Mouse (Mus musculus) heart, postnatal 25 days (tissue): ENCODE measurements around the gene Gm10153. TPM values are rescaled to one million over a fixed set of nuclear protein-coding genes. Genes with fewer than 3 reads are reported as not detected.
"Not testable (repeated sequence)": the region's sequence is repeated elsewhere in the genome, so short reads cannot be mapped to it uniquely, and the experiment has no call there.

Experiments
- DNase-seq: peaks from one replicate; pipeline ENCODE4 v3.0.0; 2022; ENCODE audit warnings: low spot score
- intact Hi-C: fragments of 180-260 bp; cut with DNase I; formaldehyde crosslinking; loops from one replicate; pipeline ENCODE4 v1.15.1; 2025
- total RNA-seq, 2 experiments: library from RNA; stranded (reverse); gene quantifications; 2 replicates each; pipeline ENCODE4 v1.2.3; 2021

Gene Gm10153
- not detected for total RNA-seq

DNA sequence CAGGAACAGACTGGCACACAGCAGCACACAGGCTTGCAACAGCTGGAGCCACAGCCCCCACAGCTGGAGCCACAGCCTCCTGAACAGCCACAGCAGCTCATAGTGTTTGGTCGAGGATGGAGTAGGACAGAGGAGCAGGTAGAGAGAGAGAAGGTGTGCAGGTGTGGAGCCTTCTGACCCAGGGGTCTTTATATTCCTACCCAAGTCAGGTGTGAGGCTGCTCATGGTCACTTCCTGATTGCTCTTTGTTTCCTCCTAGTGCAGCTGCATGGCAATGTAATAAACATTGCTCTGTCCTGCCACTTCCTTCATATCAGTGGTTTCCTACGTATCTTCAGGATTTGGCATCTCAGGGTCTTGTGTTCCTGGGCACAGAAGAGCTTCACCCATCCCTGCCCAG lies at the start of gene Gm10153:
Gm10153 (minus strand) TSS at position 101 of the 400 bp plus-strand sequence.
- no peak for DNase-seq
- intact Hi-C loops: no loop called here

DNA sequence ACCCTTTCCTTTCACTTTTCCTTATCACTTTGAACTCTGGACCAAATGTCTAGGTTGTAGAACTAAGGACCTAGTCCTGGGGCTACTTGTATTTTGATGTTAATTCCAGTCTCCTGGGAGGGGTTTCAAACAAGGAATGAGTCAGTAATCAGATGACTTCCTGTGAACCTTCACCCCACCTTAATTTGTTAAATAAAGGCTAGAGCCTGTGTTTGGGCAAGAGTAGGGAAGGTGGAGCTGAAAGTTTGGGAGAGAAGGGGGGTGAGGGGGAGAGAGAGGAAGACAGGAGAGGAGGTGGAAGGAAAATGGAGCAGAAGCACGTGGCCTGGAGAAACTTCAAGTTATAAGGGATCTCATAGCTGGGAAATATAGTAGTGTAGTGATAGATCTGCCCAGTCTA lies 41.4 kb upstream of the Gm10153 start:
- DNase-seq: no peak
- intact Hi-C loops: no loop called here

DNA sequence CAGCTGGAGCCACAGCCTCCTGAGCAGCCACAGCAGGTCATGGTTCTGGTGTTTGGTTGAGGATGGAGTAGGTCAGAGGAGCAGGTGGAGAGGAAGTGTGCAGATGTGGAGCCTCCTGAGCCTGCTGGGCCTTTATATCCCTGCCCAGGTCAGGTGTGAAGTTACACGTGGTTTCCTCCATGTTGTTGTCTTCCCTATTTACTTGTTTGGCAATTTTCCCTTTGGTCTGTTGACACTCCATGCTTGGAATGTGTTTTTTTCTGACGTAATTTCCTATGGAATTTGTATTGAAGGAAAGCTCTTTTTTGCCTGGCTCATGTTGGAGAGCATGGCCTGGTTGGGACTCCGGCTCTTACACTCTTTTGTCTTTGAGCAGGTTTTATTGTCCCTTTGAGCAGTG lies 39.7 kb upstream of the Gm10153 start, which contains the start of gene Krtap5-5:
Krtap5-5 (minus strand) TSS at position 101 of the 400 bp plus-strand sequence.
- DNase-seq, intact Hi-C loops: not testable (repeated sequence)

DNA sequence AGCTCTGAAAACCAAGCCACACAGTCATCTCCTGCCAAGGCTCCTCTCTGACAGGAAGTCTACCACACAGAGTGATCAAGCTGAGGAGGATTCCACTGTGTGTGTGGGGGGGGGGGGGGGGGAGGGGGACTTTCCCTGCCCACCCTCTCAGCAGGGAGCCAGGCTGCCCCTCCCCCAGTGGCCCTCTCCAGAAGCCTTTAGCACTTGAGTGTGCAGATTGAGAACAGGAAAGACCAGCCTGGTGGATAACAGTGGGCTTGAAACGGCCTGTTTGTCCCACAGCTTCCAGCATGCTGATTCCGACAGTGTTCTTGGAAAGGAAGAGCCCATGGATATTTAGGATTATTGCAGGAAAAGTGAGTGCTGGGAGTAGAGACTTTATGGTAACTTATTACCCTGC lies 34.3 kb upstream of the Gm10153 start:
- intact Hi-C loops: no loop called here
- DNase-seq: no peak

DNA sequence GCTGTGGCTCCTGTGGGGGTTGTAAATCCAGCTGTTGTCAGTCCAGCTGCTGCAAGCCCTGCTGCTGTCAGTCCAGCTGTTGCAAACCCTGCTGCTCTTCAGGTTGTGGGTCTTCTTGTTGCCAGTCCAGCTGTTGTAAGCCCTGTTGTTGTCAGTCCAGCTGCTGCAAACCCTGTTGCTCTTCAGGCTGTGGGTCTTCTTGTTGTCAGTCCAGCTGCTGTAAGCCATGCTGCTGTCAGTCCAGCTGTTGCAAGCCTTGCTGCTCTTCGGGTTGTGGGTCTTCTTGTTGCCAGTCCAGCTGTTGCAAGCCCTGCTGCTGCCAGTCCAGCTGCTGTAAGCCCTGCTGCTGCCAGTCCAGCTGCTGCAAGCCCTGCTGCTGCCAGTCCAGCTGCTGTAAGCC lies 21.9 kb upstream of the Gm10153 start:
- DNase-seq, intact Hi-C loops: not testable (repeated sequence)

DNA sequence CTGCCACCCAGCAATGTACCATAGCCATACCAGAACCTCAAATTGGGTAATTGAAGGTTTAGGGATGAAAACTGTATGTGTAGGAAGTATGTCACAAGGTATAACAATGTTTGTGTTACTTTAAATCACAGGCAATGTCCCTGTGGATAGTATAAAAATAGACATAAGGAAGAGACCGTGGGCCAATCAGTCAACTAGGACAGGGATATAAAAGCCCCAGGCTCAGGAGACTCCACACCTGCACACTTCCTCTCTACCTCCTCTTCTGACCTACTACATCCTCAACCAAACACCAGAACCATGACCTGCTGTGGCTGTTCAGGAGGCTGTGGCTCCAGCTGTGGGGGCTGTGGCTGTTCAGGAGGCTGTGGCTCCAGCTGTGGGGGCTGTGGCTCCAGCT lies 21.4 kb upstream of the Gm10153 start, which contains the start of gene Gm7579:
Gm7579 (plus strand) TSS at position 301 of the 400 bp plus-strand sequence.
- DNase-seq: no peak
- intact Hi-C loops: no loop called here

DNA sequence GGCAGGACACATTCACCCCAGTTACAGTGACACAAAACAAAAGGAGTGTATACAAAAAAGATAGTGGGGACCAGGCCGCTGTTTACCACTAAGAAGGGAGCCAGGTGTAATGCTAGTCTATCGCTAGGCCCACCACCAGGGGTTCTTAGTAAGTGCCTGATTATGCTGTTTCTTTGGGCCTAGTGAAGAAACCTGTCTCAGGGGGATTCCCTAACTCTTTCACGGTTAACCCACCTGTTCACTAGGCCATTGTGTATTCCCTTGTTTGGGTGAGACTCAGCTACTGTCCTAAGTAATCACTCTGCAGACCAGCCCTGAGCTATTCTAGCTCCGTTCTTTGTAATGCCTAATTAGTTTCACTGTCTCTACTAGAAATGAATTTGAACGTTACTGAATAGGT lies 16.7 kb upstream of the Gm10153 start:
- intact Hi-C loops, DNase-seq: not testable (repeated sequence)

DNA sequence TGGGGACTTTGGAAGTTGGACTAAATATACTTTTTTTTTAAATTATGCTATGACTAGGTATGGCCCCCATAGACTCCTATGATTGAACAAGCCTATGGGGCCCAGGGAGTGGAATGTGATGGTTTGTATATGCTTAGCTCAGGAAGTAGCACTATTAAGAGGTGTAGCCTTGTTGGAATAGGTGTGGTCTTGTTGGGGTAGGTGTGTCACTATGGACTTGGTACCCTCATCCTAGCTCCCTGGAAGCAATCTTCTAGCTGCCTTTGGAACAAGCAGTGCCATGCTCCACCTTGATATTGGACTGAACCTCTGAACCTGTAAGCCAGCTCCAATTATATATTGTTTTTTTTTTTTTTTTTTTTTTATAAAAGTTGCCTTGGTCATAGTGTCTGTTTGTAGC lies 15.3 kb upstream of the Gm10153 start:
- intact Hi-C loops: no loop called here
- DNase-seq: no peak

DNA sequence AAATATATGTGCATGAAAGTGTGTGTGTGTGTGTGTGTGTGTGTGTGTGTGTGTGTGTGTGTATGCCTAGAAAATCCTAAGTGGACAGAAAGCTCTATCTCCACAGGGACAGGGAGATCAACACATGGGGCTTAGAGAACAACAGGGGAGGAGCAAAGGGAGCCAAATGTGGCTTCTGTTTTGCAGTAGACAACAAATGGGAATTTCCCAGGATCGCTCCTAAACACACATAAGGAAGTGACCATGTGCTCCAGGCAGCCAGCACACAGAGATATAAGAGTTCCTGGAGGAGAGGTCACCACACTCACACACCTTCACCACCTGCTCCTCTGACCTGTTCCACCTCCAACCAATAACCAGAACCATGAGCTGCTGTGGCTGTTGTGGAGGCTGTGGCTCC lies 10.9 kb upstream of the Gm10153 start, which contains the start of gene Krtap5-3:
Krtap5-3 (plus strand) TSS at position 301 of the 400 bp plus-strand sequence.
- intact Hi-C loops: no loop called here
- no peak for DNase-seq

DNA sequence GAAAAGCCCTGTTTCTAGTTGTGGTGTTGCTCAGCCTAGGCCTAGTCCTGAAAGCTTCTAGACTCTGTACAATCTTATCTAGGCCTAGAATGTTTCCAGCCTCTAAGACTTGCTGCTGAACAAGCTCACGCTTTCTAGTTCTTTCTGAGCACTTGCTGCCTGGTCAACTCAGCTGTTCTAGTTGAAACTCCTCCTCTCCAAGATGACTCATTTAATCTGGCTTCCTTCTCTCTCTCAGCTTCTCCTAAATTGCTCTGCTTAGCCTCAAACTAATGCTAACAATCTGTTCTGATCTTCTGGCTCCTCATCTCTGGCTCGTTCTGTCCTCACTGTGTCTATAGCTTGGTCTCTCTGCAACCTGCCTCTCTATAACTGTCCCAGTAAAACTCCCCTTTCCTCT lies 8.6 kb upstream of the Gm10153 start:
- no peak for DNase-seq
- intact Hi-C loops: no loop called here

DNA sequence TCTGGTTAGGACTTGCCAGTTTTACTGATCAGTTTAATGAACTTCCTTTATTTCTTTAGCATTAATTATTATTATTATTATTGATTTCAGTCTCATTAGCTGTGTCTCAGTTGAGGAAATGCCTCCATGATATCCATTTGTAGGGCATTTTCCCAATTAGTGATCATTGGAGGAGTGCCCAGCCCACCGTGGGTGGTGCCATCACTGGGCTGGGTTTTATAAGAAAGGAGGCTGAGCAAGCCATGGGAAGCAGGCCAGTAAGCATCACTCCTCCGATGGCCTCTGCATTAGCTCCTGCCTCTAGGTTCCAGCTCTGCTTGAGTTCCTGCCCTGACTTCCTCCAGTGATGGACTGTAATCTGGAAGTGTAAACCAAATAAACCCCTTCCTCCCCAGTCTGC lies 2.0 kb downstream of the Gm10153 start:
- intact Hi-C loops: no loop called here
- DNase-seq: no peak

DNA sequence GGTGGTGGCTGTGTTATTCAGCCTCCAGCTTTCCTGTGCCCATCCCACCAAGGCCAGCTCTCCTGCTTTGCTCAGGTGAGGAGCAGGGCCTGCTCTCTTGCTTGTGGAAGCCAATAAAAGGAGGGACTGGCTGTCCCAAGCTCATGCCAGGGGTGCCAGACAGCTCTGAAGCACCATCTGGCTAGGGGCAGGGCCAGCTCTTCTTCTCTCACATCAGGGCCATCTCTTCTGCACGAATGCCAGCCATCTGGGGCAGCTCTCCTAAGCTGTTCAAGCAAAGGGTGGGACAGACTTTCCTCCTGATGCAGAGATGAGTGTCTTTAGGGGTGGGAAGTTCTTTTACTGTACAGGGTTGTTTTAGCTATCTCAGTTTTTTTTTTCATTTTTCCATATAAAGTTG lies 9.2 kb downstream of the Gm10153 start:
- intact Hi-C loops: no loop called here
- no peak for DNase-seq

DNA sequence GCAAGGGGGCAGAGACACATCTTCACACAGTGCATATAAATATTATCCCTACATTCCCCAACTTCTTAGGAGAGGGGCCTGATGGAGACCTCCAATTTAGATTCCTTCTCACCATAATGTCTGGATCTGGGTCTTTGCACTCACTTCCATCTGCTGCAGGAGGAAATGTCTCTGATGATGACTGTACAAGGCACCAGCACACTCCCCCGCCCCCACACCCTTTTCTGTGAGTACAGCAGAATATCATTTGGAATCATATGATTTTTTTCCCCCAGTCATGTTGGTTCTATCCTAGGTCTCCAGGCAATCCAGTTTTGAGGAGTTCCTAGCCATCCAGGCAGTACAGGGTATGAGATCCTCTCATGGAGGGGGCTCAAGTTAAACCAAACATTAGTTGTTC lies 11.5 kb downstream of the Gm10153 start:
- intact Hi-C loops: no loop called here
- no peak for DNase-seq

DNA sequence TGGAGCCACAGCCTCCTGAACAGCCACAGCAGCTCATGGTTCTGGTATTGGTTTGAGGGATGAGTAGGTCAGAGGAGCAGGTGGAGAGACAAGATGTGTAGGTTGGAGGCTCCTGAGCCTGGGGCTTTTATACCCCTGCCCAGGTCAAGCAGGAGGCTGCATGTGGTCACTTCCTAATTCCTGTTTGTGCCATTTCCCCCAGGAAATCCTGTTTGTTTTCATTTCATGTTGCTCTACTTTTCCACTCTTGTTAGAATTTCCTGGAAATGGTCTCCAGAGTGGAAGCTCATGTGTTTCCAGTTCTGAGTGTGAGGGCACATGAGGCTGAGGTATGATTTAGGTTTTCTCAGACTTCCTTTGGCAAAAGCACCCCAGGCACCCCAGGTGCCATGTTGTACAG lies 14.3 kb downstream of the Gm10153 start, which contains the start of gene Krtap5-2:
Krtap5-2 (minus strand) TSS at position 101 of the 400 bp plus-strand sequence.
- DNase-seq, intact Hi-C loops: not testable (repeated sequence)

DNA sequence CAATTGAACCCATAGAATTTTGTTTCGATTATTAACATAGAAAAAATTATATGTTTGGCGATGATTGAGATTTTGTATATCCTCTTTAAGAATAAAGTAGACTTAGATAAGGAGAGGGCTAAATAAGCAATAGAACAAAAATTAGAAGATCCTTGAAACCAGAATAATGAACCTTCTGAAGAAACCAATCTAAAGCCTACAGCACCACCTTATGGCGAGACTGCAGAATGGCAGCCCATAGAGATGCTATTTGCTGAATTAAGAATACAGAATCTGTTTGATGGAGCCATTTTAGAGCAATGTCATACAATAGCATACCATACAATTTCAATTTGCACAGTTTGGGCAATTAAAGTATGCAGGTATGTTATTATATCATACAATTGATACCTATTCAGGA lies 20.4 kb downstream of the Gm10153 start:
- no peak for DNase-seq
- intact Hi-C loops: no loop called here

DNA sequence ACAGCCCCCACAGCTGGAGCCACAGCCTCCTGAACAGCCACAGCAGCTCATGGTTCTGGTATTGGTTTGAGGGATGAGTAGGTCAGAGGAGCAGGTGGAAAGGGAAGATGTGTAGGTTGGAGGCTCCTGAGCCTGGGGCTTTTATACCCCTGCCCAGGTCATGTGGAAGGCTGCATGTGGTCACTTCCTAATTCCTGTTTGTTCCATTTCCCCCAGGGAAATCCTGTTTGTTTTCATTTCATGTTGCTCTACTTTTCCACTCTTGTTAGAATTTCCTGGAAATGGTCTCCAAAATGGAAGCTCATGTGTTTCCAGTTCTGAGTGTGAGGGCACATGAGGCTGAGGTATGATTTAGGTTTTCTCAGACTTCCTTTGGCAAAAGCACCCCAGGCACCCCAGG lies 24.6 kb downstream of the Gm10153 start, which contains the start of gene Gm4553:
Gm4553 (minus strand) TSS at position 101 of the 400 bp plus-strand sequence.
- DNase-seq, intact Hi-C loops: not testable (repeated sequence)

DNA sequence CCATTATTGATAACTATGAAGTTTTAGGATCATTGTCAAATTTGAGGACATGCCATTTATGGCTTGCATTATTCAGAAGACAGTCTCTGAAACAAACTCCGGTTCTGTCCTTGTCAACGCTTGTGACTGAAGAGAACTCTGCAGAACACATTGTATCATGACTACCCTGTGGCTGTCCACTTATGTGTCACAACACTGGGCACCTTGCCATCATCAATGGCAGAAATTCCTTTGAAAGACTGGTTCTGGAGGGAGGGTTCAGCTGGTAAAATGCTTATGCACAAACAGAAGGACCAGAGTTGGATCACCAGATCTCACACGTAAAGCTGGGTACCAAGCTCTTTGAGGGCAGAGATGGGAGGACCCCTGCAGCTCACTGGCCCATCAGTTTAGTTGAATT lies 30.8 kb downstream of the Gm10153 start:
- intact Hi-C loops: no loop called here
- no peak for DNase-seq

DNA sequence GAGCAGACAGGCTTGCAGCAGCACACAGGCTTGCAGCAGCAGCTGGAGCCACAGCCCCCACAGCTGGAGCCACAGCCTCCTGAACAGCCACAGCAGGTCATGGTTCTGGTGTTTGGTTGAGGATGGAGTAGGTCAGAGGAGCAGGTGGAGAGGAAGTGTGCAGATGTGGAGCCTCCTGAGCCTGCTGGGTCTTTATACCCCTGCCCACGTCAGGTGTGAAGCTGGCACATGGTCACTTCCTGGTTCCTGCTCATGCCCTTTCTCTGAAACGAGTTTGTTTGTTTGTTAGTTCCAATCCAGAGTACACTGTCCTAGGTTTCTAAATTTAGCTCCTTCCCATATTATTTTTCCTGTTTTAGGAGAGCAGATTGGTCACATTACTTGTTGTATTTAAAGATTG lies 33.2 kb downstream of the Gm10153 start, which contains the start of gene Gm29735:
Gm29735 (minus strand) TSS at position 101 of the 400 bp plus-strand sequence.
- intact Hi-C loops, DNase-seq: not testable (repeated sequence)

DNA sequence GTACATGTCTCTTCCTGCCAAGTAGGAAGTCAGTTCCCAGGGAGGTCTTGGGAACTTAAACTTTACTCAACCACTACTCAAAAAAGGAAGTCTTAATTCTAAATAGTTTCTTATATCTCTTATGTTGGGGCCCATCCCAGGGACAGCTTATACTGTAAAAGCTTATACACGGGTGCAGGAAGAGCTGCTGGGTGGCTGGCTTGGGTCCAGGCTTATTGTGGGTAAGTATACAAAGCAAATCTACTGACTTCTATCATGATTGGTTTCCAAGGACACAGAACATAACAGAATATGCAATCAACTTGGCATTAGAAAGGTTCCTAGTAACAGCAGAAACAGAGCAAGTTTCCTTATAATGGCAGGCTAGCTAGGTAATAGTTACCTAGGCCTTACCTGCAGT lies 34.9 kb downstream of the Gm10153 start:
- intact Hi-C loops: no loop called here
- no peak for DNase-seq

DNA sequence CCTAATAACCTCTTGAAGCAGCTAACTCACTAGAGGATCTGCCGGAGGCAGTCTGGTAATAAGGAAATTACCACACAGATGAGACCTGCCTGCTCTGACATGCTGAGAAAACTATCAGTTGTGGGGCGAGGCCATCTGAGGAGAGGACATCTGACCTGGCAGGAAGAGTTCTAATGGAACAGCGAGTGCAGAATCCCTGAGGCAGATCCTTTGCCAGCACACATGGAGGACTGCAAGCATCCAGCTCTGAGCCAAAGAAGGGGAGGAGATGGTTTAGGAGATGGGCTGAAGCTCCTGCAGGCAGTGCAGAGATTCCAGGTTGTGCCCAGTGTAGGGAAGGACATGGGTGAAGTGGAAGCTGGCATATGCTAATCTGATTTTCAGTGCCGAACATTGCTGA lies 38.0 kb downstream of the Gm10153 start:
- intact Hi-C loops: no loop called here
- DNase-seq: no peak

DNA sequence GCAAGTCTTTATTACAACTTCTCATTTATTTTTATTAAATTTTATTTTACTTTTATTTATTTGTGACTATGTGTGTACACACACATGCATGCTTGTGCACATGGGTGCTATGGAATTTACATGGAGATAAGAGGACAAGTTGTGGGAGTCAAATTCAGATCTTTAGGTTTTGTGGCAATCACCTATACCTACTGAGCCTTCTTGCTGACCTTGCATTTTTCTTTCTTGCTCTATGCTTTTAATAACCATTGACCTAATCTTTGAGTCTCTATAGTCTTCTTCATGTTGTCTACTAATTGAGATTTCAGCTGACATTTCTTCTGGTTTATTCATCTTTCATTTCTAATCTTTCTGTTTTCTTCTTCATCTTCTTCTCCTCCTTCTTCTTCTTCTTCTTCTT lies 41.6 kb downstream of the Gm10153 start:
- no peak for DNase-seq
- intact Hi-C loops: loop anchor here (10.0 kb wide), 1 partner anchor 136 kb away; no protein-coding TSS in a partner anchor

DNA sequence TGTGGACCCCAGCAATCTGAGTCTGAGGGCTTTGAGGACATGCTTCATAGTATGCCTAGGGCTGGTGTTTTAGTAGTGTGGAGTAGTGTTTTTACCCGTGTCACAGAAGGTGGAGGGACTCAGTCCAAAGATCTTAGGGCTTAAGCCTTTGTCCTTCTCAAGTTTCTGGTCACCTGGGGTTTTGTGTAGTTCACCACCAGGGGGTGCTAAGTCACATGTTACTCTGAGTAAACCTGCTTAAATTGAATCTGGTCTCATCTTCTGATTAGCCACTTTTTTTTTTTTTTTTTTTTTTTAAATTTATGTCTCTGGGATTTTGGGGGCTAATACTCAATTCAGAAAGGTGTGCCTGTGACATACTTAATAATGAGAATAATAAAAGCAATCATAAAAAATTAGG lies 44.2 kb downstream of the Gm10153 start:
- no peak for DNase-seq
- intact Hi-C loops: loop anchor here (10.0 kb wide), 1 partner anchor 139 kb away; no protein-coding TSS in a partner anchor
